Mouse (Mus musculus) limb, embryonic 11.5 days (tissue): ENCODE results near the gene Gm5244. TPM values are rescaled to one million over a fixed set of nuclear protein-coding genes. Genes with fewer than 3 reads are reported as not detected.
A peak's percentile ranks its signal among the peaks of the same experiment; 100 is the strongest.

Experiments used
- ATAC-seq: fragments of 200-750 bp; cut with Nextera tagmentation; 2 replicates; pipeline ENCODE4 v1.8.0; 2017; ENCODE audit warnings: low read depth; ENCODE audit not compliant: insufficient number of reproducible peaks, low FRiP score, low TSS enrichment
- DNase-seq: peaks from one replicate; pipeline ENCODE4 v3.0.0-alpha.2; 2015; ENCODE audit warnings: low spot score
- H3K27ac ChIP-seq: fragments of 300-500 bp; sonication (generic); replicated peaks from 2 replicates; pipeline ENCODE4 v1.5.1; 2014; ENCODE audit warnings: low read depth, mild to moderate bottlenecking, low read length
- H3K27me3 ChIP-seq: fragments of 300-500 bp; sonication (generic); 2 replicates; pipeline ENCODE4 v1.6.1; 2014; ENCODE audit warnings: mild to moderate bottlenecking, low read length, mixed read lengths; ENCODE audit not compliant: control insufficient read depth, insufficient read depth
- H3K36me3 ChIP-seq: fragments of 300-500 bp; sonication (generic); 2 replicates; pipeline ENCODE4 v1.6.1; 2014; ENCODE audit warnings: mild to moderate bottlenecking, low read length, moderate library complexity, mixed read lengths; ENCODE audit not compliant: control insufficient read depth, insufficient read depth
- H3K4me1 ChIP-seq: fragments of 300-500 bp; sonication (generic); 2 replicates; pipeline ENCODE4 v1.6.1; 2014; ENCODE audit warnings: low read length, mixed read lengths; ENCODE audit not compliant: control insufficient read depth, insufficient read depth
- H3K4me2 ChIP-seq: fragments of 300-500 bp; sonication (generic); 2 replicates; pipeline ENCODE4 v1.6.1; 2014; ENCODE audit warnings: low read depth, mild to moderate bottlenecking, moderate library complexity; ENCODE audit not compliant: severe bottlenecking
- H3K4me3 ChIP-seq: fragments of 300-500 bp; sonication (generic); 2 replicates; pipeline ENCODE4 v1.5.1; 2014; ENCODE audit warnings: low read depth, low read length
- H3K9ac ChIP-seq: fragments of 300-500 bp; sonication (generic); 2 replicates; pipeline ENCODE4 v1.6.1; 2014; ENCODE audit warnings: mild to moderate bottlenecking, low read length
- H3K9me3 ChIP-seq: fragments of 300-500 bp; sonication (generic); 2 replicates; pipeline ENCODE4 v1.6.1; 2016; ENCODE audit warnings: low read length; ENCODE audit not compliant: control insufficient read depth
- WGBS: fragments of 180-500 bp; shearing (Covaris S2); extraction: QIAGEN DNeasy Blood & Tissue Kit; methylation state at CpG from one replicate; pipeline ENCODE4 v1.1.7; 2014; 5-methylcytosine and 5-hydroxymethylcytosine counted together
- polyA plus RNA-seq: library from polyadenylated mRNA; unstranded; fragments of >200 nt; fragmentation: Nextera tagmentation; extraction: Ambion mirVana; gene quantifications from 2 replicates; pipeline ENCODE4 v1.2.1, GENCODE M21; 2014

Gene Gm5244
- polyA plus RNA-seq, 1 experiment from 2014 or later: not detected

GRCm38 (mm10) chr19:12806214-12806613, 40.3 kb upstream of the Gm5244 start:
- Histone ChIP-seq H3K9ac (no peak overlapping the region), H3K27ac (no peak overlapping the region), H3K4me2 (no peak overlapping the region), H3K36me3 (no peaks in the 10 kb centered on the region), H3K27me3 (no peaks in the 10 kb centered on the region), H3K4me3 (no peak overlapping the region), H3K4me1 (no peaks in the 10 kb centered on the region), H3K9me3 (no peaks in the 10 kb centered on the region)
- ATAC-seq: no peak
- DNase-seq: no peak
- whole genome bisulfite sequencing: 66% methylated on average over 2 of the region's 2 CpGs

DNA sequence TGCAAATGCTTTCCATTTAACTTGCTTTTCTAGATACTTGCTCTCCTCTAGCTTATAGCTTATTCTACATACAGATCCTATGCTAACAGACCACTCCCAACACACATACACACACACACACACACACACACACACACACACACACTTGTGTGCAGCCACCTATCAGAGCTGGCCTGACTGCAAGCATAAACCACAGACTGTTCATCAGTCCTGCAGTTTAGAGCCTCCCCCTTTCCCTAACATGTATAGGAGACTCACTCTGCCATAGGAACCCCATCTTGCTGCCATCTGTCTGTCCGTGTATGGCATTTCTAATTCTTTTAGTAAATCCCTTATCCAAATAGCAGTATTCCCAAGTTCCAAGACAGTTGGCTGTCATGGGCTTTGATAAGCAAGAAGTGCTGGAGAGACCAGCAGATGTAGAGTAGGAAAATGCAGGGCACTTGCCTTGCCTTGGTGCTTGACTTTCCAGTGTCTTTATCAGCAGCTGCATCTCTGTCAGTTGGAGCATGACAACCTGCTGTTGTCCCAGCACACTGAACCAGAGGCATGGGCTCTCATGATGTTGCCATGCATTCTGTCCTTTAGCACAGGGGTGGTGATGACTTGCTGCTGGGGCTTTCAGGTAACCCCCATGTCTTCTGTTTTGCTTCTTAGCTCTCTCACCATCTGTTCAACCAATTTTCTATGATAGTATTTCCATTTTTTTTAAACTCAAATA, 33.7 kb upstream of the Gm5244 start:
- WGBS: 54% methylated on average over 1 of the region's 1 CpGs
- no peak overlapping the region for H3K4me2 ChIP-seq
- H3K9me3 ChIP-seq: no peaks in the 10 kb centered on the region
- no peaks in the 10 kb centered on the region for H3K36me3 ChIP-seq
- no peak for DNase-seq
- H3K27me3 ChIP-seq: no peaks in the 10 kb centered on the region
- H3K27ac ChIP-seq: no peak overlapping the region
- H3K4me3 ChIP-seq: no peak overlapping the region
- ATAC-seq: no peak
- no peak overlapping the region for H3K9ac ChIP-seq
- H3K4me1 ChIP-seq: no peaks in the 10 kb centered on the region

DNA sequence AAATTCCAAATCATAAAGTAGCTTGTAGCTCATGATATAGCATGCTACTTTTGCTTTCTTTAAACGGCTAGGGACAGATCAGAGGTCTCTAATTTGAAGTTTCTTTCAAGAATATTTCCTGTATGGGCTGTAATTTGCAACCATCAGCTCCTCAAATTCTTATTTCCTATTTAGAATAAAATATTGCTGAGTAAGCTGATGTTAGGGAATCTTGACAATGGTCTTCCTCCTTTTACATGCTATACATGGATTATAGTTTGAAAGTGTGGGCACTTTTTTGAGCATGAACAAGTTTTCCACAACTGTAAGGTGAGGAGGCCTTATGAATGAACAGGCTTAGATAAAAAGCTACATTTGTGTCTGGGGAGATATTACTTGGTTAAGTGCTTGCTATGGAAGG, 32.6 kb upstream of the Gm5244 start:
- Histone ChIP-seq H3K9ac (no peak overlapping the region), H3K27ac (no peak overlapping the region), H3K9me3 (no peaks in the 10 kb centered on the region), H3K4me2 (no peak overlapping the region), H3K4me3 (no peak overlapping the region), H3K27me3 (no peaks in the 10 kb centered on the region), H3K4me1 (no peaks in the 10 kb centered on the region), H3K36me3 (no peaks in the 10 kb centered on the region)
- DNase-seq (no peak), ATAC-seq (no peak)
- 76% methylated on average over 1 of the region's 1 CpGs for WGBS

GRCm38 (mm10) chr19:12818507-12818906, 28.0 kb upstream of the Gm5244 start:
- H3K4me3 ChIP-seq: no peak overlapping the region
- WGBS: 87% methylated on average over 1 of the region's 1 CpGs
- no peaks in the 10 kb centered on the region for H3K27me3 ChIP-seq
- no peak overlapping the region for H3K9ac ChIP-seq
- no peaks in the 10 kb centered on the region for H3K9me3 ChIP-seq
- no peak overlapping the region for H3K27ac ChIP-seq
- no peak for DNase-seq
- H3K4me2 ChIP-seq: no peak overlapping the region
- ATAC-seq: no peak
- no peaks in the 10 kb centered on the region for H3K4me1 ChIP-seq
- H3K36me3 ChIP-seq: no peaks in the 10 kb centered on the region

- no peak overlapping the region for H3K27ac ChIP-seq
- ATAC-seq: no peak
Observed at GRCm38 (mm10) chr19:12820383-12820782, 26.1 kb upstream of the Gm5244 start.

DNA sequence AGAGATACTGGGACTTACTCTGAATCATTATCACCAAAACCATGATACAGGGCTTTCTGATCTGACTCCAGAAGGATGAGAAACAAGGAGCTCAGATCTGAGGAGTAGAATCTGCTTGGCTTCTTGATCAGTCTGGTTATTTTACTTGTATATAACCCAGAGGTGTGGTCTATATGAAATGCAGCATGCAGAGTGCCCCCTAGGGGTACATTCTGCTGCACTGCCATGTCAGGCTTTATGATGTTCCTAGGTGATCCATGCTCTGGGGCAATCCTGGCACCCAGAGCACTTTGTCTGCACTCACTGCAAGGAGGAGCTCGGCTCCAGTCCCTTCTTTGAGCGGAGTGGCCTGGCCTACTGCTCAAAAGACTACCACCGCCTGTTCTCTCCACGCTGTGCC, 21.9 kb upstream of the Gm5244 start:
- Histone ChIP-seq H3K4me2 (no peak overlapping the region), H3K4me3 (no peak overlapping the region), H3K4me1 (no peaks in the 10 kb centered on the region), H3K36me3 (no peaks in the 10 kb centered on the region), H3K27me3 (no peaks in the 10 kb centered on the region), H3K9me3 (no peaks in the 10 kb centered on the region), H3K9ac (no peak overlapping the region), H3K27ac (no peak overlapping the region)
- 70% methylated on average over 4 of the region's 4 CpGs for WGBS
- ATAC-seq (no peak), DNase-seq (no peak)

More at GRCm38 (mm10) chr19:12820383-12820782, 26.1 kb upstream of the Gm5244 start:
- Histone ChIP-seq H3K36me3 (no peaks in the 10 kb centered on the region), H3K9me3 (no peaks in the 10 kb centered on the region), H3K4me2 (no peak overlapping the region), H3K4me3 (no peak overlapping the region), H3K9ac (no peak overlapping the region), H3K27me3 (no peaks in the 10 kb centered on the region), H3K4me1 (no peaks in the 10 kb centered on the region)
- peak; percentile 25 for DNase-seq
- WGBS: 38% methylated on average over 4 of the region's 4 CpGs

GRCm38 (mm10) chr19:12830823-12831430, 15.6 kb upstream of the Gm5244 start:
- H3K27me3 ChIP-seq: no peaks in the 10 kb centered on the region
- no peaks in the 10 kb centered on the region for H3K4me1 ChIP-seq
- ATAC-seq: no peak
- WGBS: 77% methylated on average over 2 of the region's 2 CpGs
- H3K4me2 ChIP-seq: no peak overlapping the region
- no peak overlapping the region for H3K9ac ChIP-seq
- no peaks in the 10 kb centered on the region for H3K9me3 ChIP-seq
- no peak overlapping the region for H3K4me3 ChIP-seq
- H3K27ac ChIP-seq: no peak overlapping the region
- no peak for DNase-seq
- H3K36me3 ChIP-seq: no peaks in the 10 kb centered on the region

GRCm38 (mm10) chr19:12831559-12831958, 14.9 kb upstream of the Gm5244 start:
- H3K9me3 ChIP-seq: no peaks in the 10 kb centered on the region
- no peak overlapping the region for H3K9ac ChIP-seq
- no peak overlapping the region for H3K4me2 ChIP-seq
- WGBS: 74% methylated on average over 1 of the region's 1 CpGs
- H3K4me1 ChIP-seq: no peaks in the 10 kb centered on the region
- no peak overlapping the region for H3K4me3 ChIP-seq
- no peak for DNase-seq
- no peaks in the 10 kb centered on the region for H3K36me3 ChIP-seq
- no peak overlapping the region for H3K27ac ChIP-seq
- ATAC-seq: no peak
- H3K27me3 ChIP-seq: no peaks in the 10 kb centered on the region
